Mouse (Mus musculus) intestine, embryonic 15.5 days (tissue): ENCODE data around the gene Pde1b. TPM values are rescaled to one million over a fixed set of nuclear protein-coding genes. Genes with fewer than 3 reads are reported as not detected.
A peak's percentile ranks its signal among the peaks of the same experiment; 100 is the strongest.

Experiments used
- ATAC-seq: fragments of 200-750 bp; cut with Nextera tagmentation; 2 replicates; pipeline ENCODE4 v1.8.0; 2017; ENCODE audit warnings: moderate TSS enrichment, moderate library complexity
- H3K27ac ChIP-seq: fragments of 300-500 bp; sonication (generic); 2 replicates; pipeline ENCODE4 v1.5.1; 2015; ENCODE audit warnings: mild to moderate bottlenecking, inconsistent platforms
- H3K27me3 ChIP-seq: fragments of 300-500 bp; sonication (generic); replicated peaks from 2 replicates; pipeline ENCODE4 v1.6.1; 2015; ENCODE audit warnings: inconsistent platforms
- H3K36me3 ChIP-seq: fragments of 300-500 bp; sonication (generic); 2 replicates; pipeline ENCODE4 v1.6.1; 2015; ENCODE audit warnings: inconsistent platforms
- H3K4me1 ChIP-seq: fragments of 300-500 bp; sonication (generic); replicated peaks from 2 replicates; pipeline ENCODE4 v1.6.1; 2015; ENCODE audit warnings: inconsistent platforms
- H3K4me2 ChIP-seq: fragments of 300-500 bp; sonication (generic); replicated peaks from 2 replicates; pipeline ENCODE4 v1.6.1; 2015; ENCODE audit warnings: mild to moderate bottlenecking, inconsistent platforms
- H3K4me3 ChIP-seq: fragments of 300-500 bp; sonication (generic); replicated peaks from 2 replicates; pipeline ENCODE4 v1.5.1; 2015; ENCODE audit warnings: inconsistent platforms
- H3K9ac ChIP-seq: fragments of 300-500 bp; sonication (generic); 2 replicates; pipeline ENCODE4 v1.6.1; 2015; ENCODE audit warnings: inconsistent platforms
- H3K9me3 ChIP-seq: fragments of 300-500 bp; sonication (generic); 2 replicates; pipeline ENCODE4 v1.6.1; 2016; ENCODE audit warnings: inconsistent platforms
- WGBS: fragments of 180-500 bp; shearing (Covaris S2); methylation state at CpG from one replicate; pipeline ENCODE4 v1.1.7; 2015; 5-methylcytosine and 5-hydroxymethylcytosine counted together
- polyA plus RNA-seq: library from polyadenylated mRNA; unstranded; fragments of >200 nt; fragmentation: Nextera tagmentation; extraction: Ambion mirVana; gene quantifications from 2 replicates; pipeline ENCODE4 v1.2.1, GENCODE M21; 2015

Gene Pde1b
- polyA plus RNA-seq, 1 experiment from 2014 or later, result 6.3 TPM

GRCm38 (mm10) chr15:103536456-103536855 lies 33.6 kb downstream of the Pde1b start:
- H3K27me3 ChIP-seq, result peaks cover 24% of the 10 kb centered on the region
- H3K4me1 ChIP-seq, result peaks cover 14% of the 10 kb centered on the region
- H3K36me3 ChIP-seq, result no peaks in the 10 kb centered on the region
- H3K4me2 ChIP-seq, result no peak overlapping the region
- no peaks in the 10 kb centered on the region for H3K9me3 ChIP-seq
- no peak overlapping the region for H3K4me3 ChIP-seq
- H3K9ac ChIP-seq, result no peak overlapping the region
- no peak for ATAC-seq
- WGBS, result 44% methylated on average over 2 of the region's 2 CpGs
- no peak overlapping the region for H3K27ac ChIP-seq

GRCm38 (mm10) chr15:103537011-103537821 lies 34.4 kb downstream of the Pde1b start:
- H3K27ac ChIP-seq, result no peak overlapping the region
- ATAC-seq, result peak; percentile 44
- WGBS, result 3% methylated on average over 37 of the region's 37 CpGs
- H3K4me1 ChIP-seq, result peaks cover 14% of the 10 kb centered on the region
- H3K27me3 ChIP-seq, result peaks cover 24% of the 10 kb centered on the region
- H3K9ac ChIP-seq, result peak overlapping the region; percentile 55
- no peaks in the 10 kb centered on the region for H3K9me3 ChIP-seq
- H3K4me3 ChIP-seq, result peak overlapping the region; percentile 62
- H3K4me2 ChIP-seq, result peak overlapping the region; percentile 94
- no peaks in the 10 kb centered on the region for H3K36me3 ChIP-seq

GRCm38 (mm10) chr15:103537822-103538213 lies 35.0 kb downstream of the Pde1b start, which contains the start of gene Ppp1r1a:
Gene Ppp1r1a (minus strand): TSS chr15:103538003.
- ATAC-seq, result peak; percentile 86
- Histone ChIP-seq H3K4me3 (peak within 1 kb of the TSS; percentile 62), H3K9ac (peak within 1 kb of the TSS; percentile 55), H3K9me3 (no peaks in the 10 kb centered on the region), H3K36me3 (no peaks in the 10 kb centered on the region), H3K27ac (no peak within 1 kb of the TSS), H3K4me1 (peaks cover 14% of the 10 kb centered on the region), H3K4me2 (peak within 1 kb of the TSS; percentile 94), H3K27me3 (peaks cover 24% of the 10 kb centered on the region)
- WGBS, result 0% methylated on average over 36 of the region's 36 CpGs

GRCm38 (mm10) chr15:103539259-103539658 lies 36.4 kb downstream of the Pde1b start:
- no peak overlapping the region for H3K4me2 ChIP-seq

GRCm38 (mm10) chr15:103540646-103541045 lies 37.8 kb downstream of the Pde1b start:
- peaks cover 14% of the 10 kb centered on the region for H3K4me1 ChIP-seq
- 73% methylated on average over 1 of the region's 1 CpGs for WGBS
- no peak overlapping the region for H3K9ac ChIP-seq
- no peak for ATAC-seq
- H3K4me3 ChIP-seq, result no peak overlapping the region
- no peaks in the 10 kb centered on the region for H3K36me3 ChIP-seq
- no peak overlapping the region for H3K27ac ChIP-seq
- peaks cover 19% of the 10 kb centered on the region for H3K27me3 ChIP-seq
- H3K4me2 ChIP-seq, result no peak overlapping the region
- no peaks in the 10 kb centered on the region for H3K9me3 ChIP-seq

More at GRCm38 (mm10) chr15:103539259-103539658, 36.4 kb downstream of the Pde1b start:
- Histone ChIP-seq H3K36me3 (no peaks in the 10 kb centered on the region), H3K4me3 (no peak overlapping the region), H3K9ac (no peak overlapping the region), H3K9me3 (no peaks in the 10 kb centered on the region), H3K27me3 (peaks cover 24% of the 10 kb centered on the region), H3K4me1 (peaks cover 14% of the 10 kb centered on the region), H3K27ac (no peak overlapping the region)
- ATAC-seq, result no peak
- WGBS, result 46% methylated on average over 2 of the region's 2 CpGs

- Histone ChIP-seq H3K9ac (no peak overlapping the region), H3K27me3 (peaks cover 8% of the 10 kb centered on the region), H3K9me3 (no peaks in the 10 kb centered on the region), H3K4me3 (no peak overlapping the region), H3K36me3 (no peaks in the 10 kb centered on the region), H3K27ac (no peak overlapping the region), H3K4me1 (peaks cover 5% of the 10 kb centered on the region), H3K4me2 (no peak overlapping the region)
- no peak for ATAC-seq
Measured at GRCm38 (mm10) chr15:103542526-103542925, 39.7 kb downstream of the Pde1b start.

- ATAC-seq, result no peak
Measured at GRCm38 (mm10) chr15:103547983-103548382, 45.1 kb downstream of the Pde1b start.

GRCm38 (mm10) chr15:103549475-103549874 lies 46.6 kb downstream of the Pde1b start:
- H3K9me3 ChIP-seq, result no peaks in the 10 kb centered on the region
- no peaks in the 10 kb centered on the region for H3K27me3 ChIP-seq
- H3K4me3 ChIP-seq, result no peak overlapping the region
- H3K4me2 ChIP-seq, result no peak overlapping the region
- no peaks in the 10 kb centered on the region for H3K36me3 ChIP-seq
- H3K4me1 ChIP-seq, result no peaks in the 10 kb centered on the region
- WGBS, result 86% methylated on average over 1 of the region's 1 CpGs
- no peak overlapping the region for H3K27ac ChIP-seq
- no peak for ATAC-seq
- no peak overlapping the region for H3K9ac ChIP-seq

More at GRCm38 (mm10) chr15:103547983-103548382, 45.1 kb downstream of the Pde1b start:
- no peaks in the 10 kb centered on the region for H3K9me3 ChIP-seq
- H3K27me3 ChIP-seq, result no peaks in the 10 kb centered on the region
- H3K9ac ChIP-seq, result no peak overlapping the region
- WGBS, result 76% methylated on average over 3 of the region's 3 CpGs
- H3K36me3 ChIP-seq, result no peaks in the 10 kb centered on the region
- H3K4me3 ChIP-seq, result no peak overlapping the region
- H3K4me1 ChIP-seq, result no peaks in the 10 kb centered on the region
- no peak overlapping the region for H3K27ac ChIP-seq
- no peak overlapping the region for H3K4me2 ChIP-seq

- WGBS, result 23% methylated on average over 1 of the region's 1 CpGs
Measured at GRCm38 (mm10) chr15:103551053-103551452, 48.2 kb downstream of the Pde1b start.

GRCm38 (mm10) chr15:103552096-103552690 lies 49.4 kb downstream of the Pde1b start:
- H3K4me3 ChIP-seq, result no peak overlapping the region
- no peaks in the 10 kb centered on the region for H3K27me3 ChIP-seq
- no peak overlapping the region for H3K27ac ChIP-seq
- WGBS, result 43% methylated on average over 3 of the region's 3 CpGs
- H3K4me2 ChIP-seq, result no peak overlapping the region
- peak; percentile 41; the same call in 1 of the 2 replicates for ATAC-seq
- no peaks in the 10 kb centered on the region for H3K4me1 ChIP-seq
- H3K9me3 ChIP-seq, result no peaks in the 10 kb centered on the region
- H3K36me3 ChIP-seq, result no peaks in the 10 kb centered on the region
- H3K9ac ChIP-seq, result no peak overlapping the region

More at GRCm38 (mm10) chr15:103551053-103551452, 48.2 kb downstream of the Pde1b start:
- Histone ChIP-seq H3K36me3 (no peaks in the 10 kb centered on the region), H3K27ac (no peak overlapping the region), H3K4me3 (no peak overlapping the region), H3K9ac (no peak overlapping the region), H3K4me2 (no peak overlapping the region), H3K27me3 (no peaks in the 10 kb centered on the region), H3K4me1 (no peaks in the 10 kb centered on the region), H3K9me3 (no peaks in the 10 kb centered on the region)
- no peak for ATAC-seq

- Histone ChIP-seq H3K4me2 (no peak within 1 kb of the TSS), H3K9me3 (no peaks in the 10 kb centered on the region), H3K27ac (no peak within 1 kb of the TSS), H3K4me1 (no peaks in the 10 kb centered on the region), H3K4me3 (no peak within 1 kb of the TSS), H3K9ac (no peak within 1 kb of the TSS), H3K36me3 (no peaks in the 10 kb centered on the region), H3K27me3 (no peaks in the 10 kb centered on the region)
- no peak for ATAC-seq
Measured at GRCm38 (mm10) chr15:103564981-103565380, 62.1 kb downstream of the Pde1b start, which contains the start of gene Glycam1. Gene Glycam1 (minus strand): TSS chr15:103565081.
